Mouse (Mus musculus) left cerebral cortex, adult 6 months (tissue): ENCODE data around the gene Fen1. TPM values are rescaled to one million over a fixed set of nuclear protein-coding genes. Genes with fewer than 3 reads are reported as not detected.

Experiments used
- long read RNA-seq, 2 experiments: library from polyadenylated mRNA; unstranded; transcript quantifications; one replicate each; pipeline ENCODE4 v2.0.0; 2019 to 2020
- polyA plus RNA-seq: library from polyadenylated mRNA; unstranded; fragments of <200 nt; fragmentation: Nextera tagmentation; gene quantifications from 2 replicates; pipeline ENCODE4 v1.2.3, GENCODE M21; 2021

Fen1 gene
- 15.6 and 21.1 TPM in 2 replicates for polyA plus RNA-seq
- long read RNA-seq, experiment 1, transcript Fen1-203 (2 exons, 2,152 nt) = minor isoform, 9 of 132 reads
- long read RNA-seq, experiment 1, transcript Fen1-202 (2 exons, 2,100 nt) = minor isoform, 19 of 132 reads
- long read RNA-seq, experiment 1, transcript Fen1-201 (2 exons, 2,341 nt) = major isoform, 97 of 132 reads
- long read RNA-seq, experiment 1, partial matches to known transcripts = 0 of 132 reads
- long read RNA-seq, experiment 1, other reads (novel, unspliced or antisense) = 5 of 132 reads
- long read RNA-seq, experiment 2, transcript Fen1-201 (2 exons, 2,341 nt) = major isoform, 20 of 29 reads
- long read RNA-seq, experiment 2, transcript Fen1-202 (2 exons, 2,100 nt) = minor isoform, 5 of 29 reads
- long read RNA-seq, experiment 2, partial matches to known transcripts = 0 of 29 reads
- long read RNA-seq, experiment 2, other reads (novel, unspliced or antisense) = 4 of 29 reads

DNA sequence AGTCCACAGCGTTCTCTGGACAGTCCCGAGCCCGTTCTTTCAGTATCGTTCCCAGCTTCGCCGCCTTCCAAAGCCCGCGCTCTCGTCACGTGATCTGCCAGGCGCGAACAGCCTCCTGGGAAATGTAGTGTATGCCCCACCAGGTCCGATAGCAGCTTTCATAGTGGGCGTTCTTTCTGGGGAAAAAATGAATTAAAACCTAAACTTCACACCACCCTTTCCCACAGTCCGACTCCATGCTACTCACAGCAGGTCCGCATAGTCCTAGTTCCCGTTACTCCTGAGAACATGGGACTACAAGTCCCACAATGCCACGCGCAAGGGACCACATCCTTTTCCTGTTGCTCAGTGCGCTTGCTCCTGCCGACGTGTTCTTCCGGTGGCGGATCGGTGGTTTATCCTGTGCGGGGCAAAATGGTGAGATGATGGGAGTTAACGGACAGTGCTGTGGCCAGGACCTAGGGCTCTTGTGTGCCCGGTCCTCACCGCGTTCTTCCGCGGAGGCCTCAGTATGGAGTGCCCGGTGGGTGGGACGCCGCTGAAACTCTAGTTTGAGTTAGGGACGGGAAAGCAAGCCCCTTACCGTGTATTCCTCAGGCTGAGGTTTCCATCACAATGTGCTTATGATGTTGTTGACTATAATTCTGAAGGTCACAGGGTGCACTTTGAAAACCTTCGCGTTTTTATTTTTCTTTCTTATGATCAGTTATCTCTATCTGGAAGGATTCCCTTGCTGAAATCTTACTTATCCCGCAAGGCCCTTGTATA is at the start of gene Fen1, which contains the start of gene Tmem258:
Gene Fen1, minus strand, starts transcription at position 322 of the 768 bp plus-strand sequence.
Gene Tmem258, plus strand, starts transcription at position 167 of the 768 bp plus-strand sequence.

DNA sequence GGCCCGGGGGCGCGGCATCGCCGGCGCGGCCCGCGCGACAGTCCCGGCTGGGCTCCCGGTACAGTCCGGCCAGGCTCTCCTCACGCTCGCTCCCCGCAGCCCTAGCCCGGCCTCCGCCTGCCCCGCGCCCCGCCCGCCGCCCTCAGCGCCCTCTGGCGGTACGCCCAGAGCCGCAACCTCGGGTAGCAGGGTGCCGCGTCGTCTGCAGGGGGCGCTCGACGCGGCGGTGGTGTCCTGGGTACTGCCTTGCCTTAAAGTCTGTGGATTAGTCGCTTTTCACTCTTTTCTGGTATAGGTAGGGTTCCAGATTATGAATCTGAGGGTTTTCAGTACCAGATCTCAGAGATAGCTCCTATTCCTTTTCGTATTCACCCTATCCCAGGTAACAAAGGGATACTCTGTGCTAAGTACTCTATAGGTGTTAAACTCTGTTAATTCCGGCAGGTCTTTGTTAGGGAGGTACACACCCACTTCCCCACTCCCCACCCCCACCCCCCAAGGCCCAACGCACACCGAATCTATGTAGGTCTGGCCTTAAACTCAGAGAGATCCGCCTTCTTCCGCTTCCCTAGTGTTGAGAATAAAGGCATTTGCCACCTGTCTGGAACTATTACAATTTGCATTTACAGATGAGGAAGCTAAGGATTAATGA is 36.8 kb upstream of the Fen1 start, which contains the start of gene Myrf:
Gene Myrf, minus strand, starts transcription at position 95 of the 652 bp plus-strand sequence.

DNA sequence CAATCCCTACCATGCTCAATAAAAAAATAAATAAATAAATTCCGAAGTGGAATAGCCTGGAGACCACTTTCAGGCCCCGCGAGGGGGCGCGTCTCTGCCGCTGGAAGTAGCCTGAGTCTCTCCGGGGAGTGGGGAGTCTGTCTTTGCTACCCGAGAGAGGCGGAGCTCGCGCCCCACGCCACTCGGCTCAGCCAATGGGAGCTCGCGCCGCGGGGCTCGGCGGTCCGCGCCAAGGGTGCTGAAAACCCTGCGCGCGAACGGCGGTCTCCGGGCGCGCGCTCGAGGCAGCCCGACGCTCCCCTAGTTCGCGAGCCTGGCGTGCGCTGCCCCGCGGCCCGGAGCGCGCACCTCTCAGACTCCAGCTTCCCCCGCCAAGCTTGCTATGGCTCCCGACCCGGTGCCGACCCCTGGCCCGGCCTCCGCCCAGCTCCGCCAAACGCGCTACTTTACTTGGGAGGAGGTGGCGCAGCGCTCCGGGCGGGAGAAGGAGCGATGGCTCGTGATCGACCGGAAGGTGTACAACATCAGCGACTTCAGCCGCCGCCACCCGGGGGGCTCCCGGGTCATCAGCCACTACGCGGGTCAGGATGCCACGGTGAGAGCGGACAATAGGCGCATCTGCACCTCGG is 21.2 kb downstream of the Fen1 start, which contains the start of gene Fads1:
Gene Fads1, plus strand, starts transcription at position 219 of the 629 bp plus-strand sequence.

Other genes with a start within 250 kb of the Fen1 start
- gene Fth1, start 223.6 kb downstream of the Fen1 start, polyA plus RNA-seq = 10,938 and 11,794 TPM in 2 replicates
- gene Best1, start 202.5 kb downstream of the Fen1 start, polyA plus RNA-seq = 1.1 and 1.7 TPM in 2 replicates
- 6.1 and 6.6 TPM in 2 replicates for gene Rab3il1, start 202.5 kb downstream of the Fen1 start, polyA plus RNA-seq
- 5.5 and 22.2 TPM in 2 replicates for gene Fads3, start 162.6 kb downstream of the Fen1 start, polyA plus RNA-seq
- 65.4 and 73.2 TPM in 2 replicates for gene Fads2, start 102.4 kb downstream of the Fen1 start, polyA plus RNA-seq
- 148 and 175 TPM in 2 replicates for gene Fads1, start 21.3 kb downstream of the Fen1 start, polyA plus RNA-seq
- gene Tmem258, start 155 bp downstream of the Fen1 start, polyA plus RNA-seq = 396 and 417 TPM in 2 replicates
- gene Myrf, start 36.6 kb upstream of the Fen1 start, polyA plus RNA-seq = 2.4 and 5.1 TPM in 2 replicates
- gene Dagla, start 100.7 kb upstream of the Fen1 start, polyA plus RNA-seq = 23.7 and 46.8 TPM in 2 replicates
- 9.2 and 12.1 TPM in 2 replicates for gene Syt7, start 184.9 kb upstream of the Fen1 start, polyA plus RNA-seq